Mouse (Mus musculus) naive thymus-derived CD4-positive, alpha-beta T cell, adult 2 months (primary cell): Measurements from ENCODE around the gene Clic1.

ENCODE experiments used
- DNase-seq: peaks from one replicate; pipeline ENCODE4 v3.0.0-alpha.2; 2011; ENCODE audit warnings: low read depth

Gene Clic1

GRCm38 (mm10) chr17:35092403-35093198 is 42.8 kb downstream of the Clic1 start:
- no peak for DNase-seq

- DNase-seq, result no peak
Measured at GRCm38 (mm10) chr17:35094475-35095365, 45.0 kb downstream of the Clic1 start.

GRCm38 (mm10) chr17:35096597-35096996 is 46.8 kb downstream of the Clic1 start:
- no peak for DNase-seq

- DNase-seq, result no peak
Measured at GRCm38 (mm10) chr17:35097164-35097655, 47.4 kb downstream of the Clic1 start.

GRCm38 (mm10) chr17:35100196-35100765 is 50.5 kb downstream of the Clic1 start:
- no peak for DNase-seq

- DNase-seq, result no peak
Measured at GRCm38 (mm10) chr17:35101161-35101560, 51.4 kb downstream of the Clic1 start.

- no peak for DNase-seq
Measured at GRCm38 (mm10) chr17:35102299-35102698, 52.5 kb downstream of the Clic1 start.

- DNase-seq, result no peak
Measured at GRCm38 (mm10) chr17:35103221-35103690, 53.5 kb downstream of the Clic1 start.

- no peak for DNase-seq
Measured at GRCm38 (mm10) chr17:35104079-35104478, 54.3 kb downstream of the Clic1 start.

GRCm38 (mm10) chr17:35104754-35105153 is 55.0 kb downstream of the Clic1 start:
- DNase-seq, result no peak

GRCm38 (mm10) chr17:35105740-35106389 is 56.1 kb downstream of the Clic1 start:
- peak; percentile 50 for DNase-seq

- no peak for DNase-seq
Measured at GRCm38 (mm10) chr17:35106522-35106921, 56.8 kb downstream of the Clic1 start.

GRCm38 (mm10) chr17:35108097-35108496 is 58.3 kb downstream of the Clic1 start, which contains the start of gene Ly6g5c:
Gene Ly6g5c (plus strand): TSS chr17:35108279.
- no peak for DNase-seq
